Mouse (Mus musculus) neutrophil, adult 5-6 weeks (primary cell): ENCODE data around the gene Elmsan1. TPM values are rescaled to one million over a fixed set of nuclear protein-coding genes. Genes with fewer than 3 reads are reported as not detected.
"Not testable (repeated sequence)": the region's sequence is repeated elsewhere in the genome, so short reads cannot be mapped to it uniquely, and the experiment has no call there.

ENCODE experiments used
- ATAC-seq: fragments of 151-379, 151-347 bp; 2 replicates; pipeline ENCODE4 v1.8.0; 2017; ENCODE audit warnings: mild to moderate bottlenecking, moderate TSS enrichment; ENCODE audit not compliant: insufficient number of reproducible peaks, poor library complexity, low FRiP score, severe bottlenecking; ENCODE audit errors: extremely low read depth
- total RNA-seq: library from RNA; stranded (forward); fragments of 200-1000 nt; gene quantifications from 2 replicates; pipeline ENCODE4 v1.2.3, GENCODE M21; 2017

The Elmsan1 gene
- total RNA-seq, 1 experiment from 2014 or later = 84.4 TPM

DNA sequence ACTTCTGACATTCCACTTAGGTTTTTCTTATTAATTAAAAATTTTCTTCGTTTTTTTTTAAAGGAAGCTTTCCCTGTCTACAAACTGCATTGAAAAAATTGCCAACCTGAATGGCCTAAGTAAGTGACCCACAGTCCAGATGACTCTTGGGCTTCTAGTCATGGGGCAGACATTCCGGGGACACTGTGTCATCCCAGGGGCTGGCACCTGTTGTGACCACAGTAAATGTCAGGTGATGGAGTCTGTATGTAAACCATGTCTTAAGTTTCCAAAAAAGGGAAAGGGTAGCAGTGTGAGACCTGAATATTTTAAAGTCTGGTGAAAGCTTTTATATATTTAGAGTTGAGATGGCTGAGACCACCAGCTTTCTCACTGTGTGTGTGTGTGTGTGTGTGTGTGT is 91.8 kb downstream of the Elmsan1 start:
- ATAC-seq = no peak

DNA sequence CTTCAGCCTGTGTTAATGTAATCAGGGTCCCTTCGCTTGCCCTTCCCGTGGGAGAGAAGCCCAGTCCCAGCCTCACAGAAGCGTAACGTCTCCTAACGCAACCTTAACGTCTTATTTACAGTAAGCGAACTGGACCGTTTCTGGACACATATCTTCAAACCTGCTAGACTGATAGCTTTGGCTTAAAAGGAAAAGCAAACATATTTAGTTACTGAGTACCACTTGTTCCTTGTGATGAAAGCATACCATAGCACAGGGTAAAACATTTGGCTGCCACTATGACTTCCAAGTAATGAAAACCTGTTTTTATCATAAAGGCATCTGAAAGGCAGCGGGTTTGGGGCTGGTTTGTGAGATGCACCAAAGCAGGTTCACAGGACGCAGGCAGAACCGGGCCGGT is 92.8 kb downstream of the Elmsan1 start:
- no peak for ATAC-seq

DNA sequence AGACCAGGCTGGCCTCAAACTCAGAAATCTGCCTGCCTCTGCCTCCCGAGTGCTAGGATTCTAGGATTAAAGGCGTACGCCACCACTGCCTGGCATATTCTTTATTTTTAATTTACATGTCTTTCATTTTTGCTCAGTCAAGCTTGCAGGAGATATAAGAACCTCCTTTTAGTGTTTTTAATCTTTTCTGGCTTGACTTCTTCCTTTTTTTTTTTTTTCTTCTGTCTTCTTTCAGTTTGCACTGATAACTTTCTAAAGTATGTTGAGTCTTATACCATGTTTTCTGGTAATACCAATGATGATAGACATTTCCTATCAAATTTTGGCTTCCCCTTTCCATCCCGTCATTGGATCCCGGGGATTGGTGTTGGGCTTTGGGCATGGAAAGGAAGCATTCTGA is 99.1 kb downstream of the Elmsan1 start:
- no peak for ATAC-seq

DNA sequence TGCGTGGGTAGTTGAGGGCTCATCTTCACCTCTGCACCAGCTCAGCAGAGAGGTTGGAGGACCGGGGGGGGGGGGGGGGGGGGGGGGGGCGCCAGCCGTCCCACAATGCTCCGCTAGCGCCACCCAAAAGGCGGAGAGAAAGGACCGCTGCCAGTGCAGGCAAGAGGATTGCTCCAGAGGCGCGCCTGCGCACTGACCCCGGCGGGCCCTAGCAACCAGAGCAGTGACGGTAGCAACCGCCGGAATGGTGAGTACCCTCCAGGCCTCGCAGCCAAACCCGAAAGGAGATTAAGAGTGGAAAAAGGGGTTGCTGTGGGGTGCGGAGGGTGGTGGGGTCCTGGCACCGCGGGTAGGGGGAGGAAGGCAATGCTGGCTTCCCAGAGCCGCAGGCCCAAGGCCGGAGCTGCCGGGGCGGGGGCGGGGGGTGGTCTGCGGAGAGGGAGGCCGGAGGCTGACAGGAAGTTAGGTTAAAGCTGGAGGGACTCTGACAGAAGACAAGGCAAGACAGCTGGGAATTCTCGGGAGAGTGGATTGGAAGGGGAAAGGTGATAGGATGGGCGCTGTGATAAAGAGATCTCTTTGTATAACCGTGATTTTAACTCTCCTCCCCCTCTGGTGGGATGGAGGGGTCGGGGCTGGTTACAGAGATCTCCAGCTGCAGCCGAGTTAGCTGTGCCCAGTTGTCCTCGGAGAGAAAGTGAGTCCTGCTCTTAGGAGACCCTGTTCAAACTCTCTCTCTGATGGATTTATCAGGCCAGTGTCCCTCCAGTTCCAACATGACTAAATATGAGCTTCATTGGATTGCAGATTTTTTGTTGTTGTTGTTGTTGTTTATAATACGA is 104.3 kb downstream of the Elmsan1 start, which contains the start of gene Dnal1:
TSS of gene Dnal1 (plus strand) at position 214 of the 842 bp plus-strand sequence.
- ATAC-seq = peak; percentile 55; the same call in 1 of the 2 replicates

DNA sequence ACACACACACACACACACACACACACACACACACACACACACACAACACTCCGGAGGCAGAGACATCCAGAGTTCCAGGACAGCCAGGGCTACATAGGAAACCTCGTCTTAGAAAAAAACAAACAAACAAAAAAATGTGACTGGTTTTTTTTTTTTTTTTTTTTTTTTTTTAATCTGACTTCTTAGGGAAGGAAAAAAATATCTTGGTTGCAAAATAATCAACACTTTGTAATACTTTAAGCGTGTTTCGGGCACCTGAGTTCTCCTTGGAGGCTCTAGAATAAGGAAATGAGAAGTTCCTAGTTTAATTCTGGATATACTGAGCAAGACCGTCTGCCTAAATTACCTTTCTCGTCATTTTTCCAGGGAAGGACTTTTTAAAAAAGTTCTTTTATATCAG is 105.0 kb downstream of the Elmsan1 start:
- ATAC-seq = no peak

DNA sequence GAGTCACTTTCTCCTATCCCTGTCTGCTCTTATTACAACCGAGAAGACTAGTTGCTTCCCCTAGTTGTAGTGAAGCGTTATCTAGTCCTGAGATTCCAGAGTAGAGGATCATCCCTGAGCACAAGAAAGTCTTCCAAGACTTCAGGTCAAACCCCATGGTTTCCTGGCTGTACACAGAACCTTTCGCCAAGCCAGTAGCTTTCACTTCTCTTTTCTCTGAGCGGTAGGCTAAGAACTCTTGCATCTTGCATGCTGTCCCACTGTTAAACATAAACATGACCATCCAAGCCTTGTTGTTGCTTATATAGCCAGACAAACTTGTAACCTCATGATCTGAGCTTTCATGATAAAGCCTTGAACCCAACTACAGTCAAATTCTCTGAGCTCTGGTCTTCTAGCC is 107.9 kb downstream of the Elmsan1 start:
- ATAC-seq = no peak

DNA sequence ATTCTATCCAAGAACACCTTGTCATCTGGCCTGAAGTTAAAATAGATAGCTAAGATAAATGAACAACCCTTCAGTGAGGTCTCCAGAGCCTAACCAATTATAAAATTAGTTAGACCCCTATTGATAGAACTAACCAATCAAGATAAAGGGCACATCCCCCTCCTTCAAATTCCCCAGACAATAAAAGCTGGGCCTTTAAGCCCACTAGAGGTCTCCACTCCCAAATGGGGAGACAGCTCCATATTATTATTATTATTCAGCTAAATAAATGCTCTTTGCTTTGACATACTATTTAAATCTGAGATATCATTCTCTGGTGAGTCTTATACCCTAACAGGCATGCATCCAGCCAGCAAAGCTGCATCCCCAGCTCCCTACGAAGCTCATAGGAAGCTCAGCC is 108.8 kb downstream of the Elmsan1 start:
- no peak for ATAC-seq

DNA sequence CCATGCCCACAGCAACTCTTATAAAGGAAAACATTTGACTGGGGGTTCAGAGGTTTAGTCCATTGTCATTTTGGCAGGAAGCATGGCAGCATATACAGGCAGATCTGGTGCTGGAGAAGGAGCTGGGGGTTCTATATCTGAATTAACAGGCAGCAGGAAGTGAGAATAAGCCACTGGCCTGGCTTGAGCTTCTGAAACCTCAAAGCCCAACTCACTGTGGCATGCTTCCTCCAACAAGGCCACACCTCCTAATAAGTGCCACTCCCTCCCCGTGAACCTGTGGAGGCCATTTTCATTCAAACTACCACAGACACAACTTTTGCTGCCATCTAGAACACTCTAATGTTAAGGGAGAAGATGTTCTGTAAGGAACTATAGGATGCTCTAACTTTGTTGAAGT is 111.0 kb downstream of the Elmsan1 start:
- ATAC-seq = no peak

DNA sequence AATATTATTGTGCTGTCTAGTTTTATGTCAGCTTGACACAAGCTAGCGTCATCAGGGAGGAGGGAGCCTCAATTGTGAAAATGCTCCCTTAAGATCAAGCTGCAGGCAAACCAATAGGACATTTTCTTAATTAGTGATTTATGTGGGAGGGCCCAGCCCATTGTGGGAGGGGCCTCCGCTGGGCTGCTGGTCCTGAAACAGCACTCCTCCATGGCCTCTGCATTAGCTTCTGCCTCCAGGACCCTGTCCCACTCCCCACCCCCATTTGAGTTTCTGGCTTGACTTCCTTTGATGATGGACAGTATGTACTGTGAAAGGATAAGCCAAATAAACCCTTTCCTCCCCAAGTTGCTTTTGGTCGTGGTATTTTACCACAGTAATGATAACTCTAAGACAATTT is 111.7 kb downstream of the Elmsan1 start:
- no peak for ATAC-seq

DNA sequence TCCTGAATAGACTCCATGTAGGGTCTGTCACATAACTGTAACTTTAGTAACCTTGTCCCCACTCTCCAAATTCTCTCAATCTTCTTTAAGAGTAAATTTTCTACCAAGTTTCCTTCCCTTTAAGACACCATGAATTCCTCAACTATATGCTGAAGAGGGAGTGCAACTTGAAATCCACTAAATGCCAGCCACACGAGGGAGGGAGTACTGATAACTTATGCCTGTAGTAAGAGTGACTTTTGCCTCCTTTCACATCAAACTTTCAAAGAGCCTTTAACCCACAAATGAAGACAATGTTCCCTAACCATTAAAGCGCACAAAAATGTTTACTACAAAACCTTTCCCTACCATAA is 117.2 kb downstream of the Elmsan1 start:
- no peak for ATAC-seq

DNA sequence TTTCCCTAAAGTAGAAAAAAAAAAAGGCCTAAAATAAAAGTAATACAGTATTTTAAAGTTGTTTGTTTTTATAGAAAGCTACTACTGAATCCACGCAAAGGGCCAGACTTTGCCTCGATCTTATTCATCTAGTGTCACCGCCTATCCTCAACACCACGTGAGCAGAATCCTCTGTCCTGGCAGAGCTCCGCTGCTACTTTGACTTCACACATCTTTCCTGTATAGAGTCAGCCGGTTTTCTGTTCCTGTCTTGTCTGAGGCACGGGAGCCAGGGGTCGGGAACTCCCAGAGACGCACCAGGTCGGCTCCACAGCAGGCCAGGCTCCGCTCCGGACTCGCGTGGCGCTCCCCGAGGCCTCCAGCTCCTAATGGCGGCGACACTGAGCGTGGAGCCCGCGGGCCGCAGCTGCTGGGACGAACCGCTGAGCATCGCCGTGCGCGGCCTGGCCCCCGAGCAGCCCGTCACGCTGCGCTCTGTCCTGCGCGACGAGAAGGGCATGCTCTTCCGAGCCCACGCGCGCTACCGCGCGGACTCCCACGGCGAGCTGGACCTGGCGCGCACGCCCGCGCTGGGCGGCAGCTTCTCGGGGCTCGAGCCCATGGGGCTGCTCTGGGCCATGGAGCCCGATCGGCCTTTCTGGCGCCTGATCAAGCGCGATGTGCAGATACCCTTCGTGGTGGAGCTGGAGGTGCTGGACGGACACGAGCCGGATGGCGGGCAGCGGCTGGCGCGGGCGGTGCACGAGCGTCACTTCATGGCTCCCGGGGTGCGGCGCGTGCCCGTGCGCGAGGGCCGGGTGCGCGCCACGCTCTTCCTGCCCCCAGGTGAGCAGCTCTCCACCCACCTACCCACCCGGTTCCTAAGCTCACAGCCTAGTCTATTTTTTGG is 117.8 kb downstream of the Elmsan1 start, which contains the start of gene Acot6:
TSS of gene Acot6 (plus strand) at position 51 of the 889 bp plus-strand sequence.
- not testable (repeated sequence) for ATAC-seq

DNA sequence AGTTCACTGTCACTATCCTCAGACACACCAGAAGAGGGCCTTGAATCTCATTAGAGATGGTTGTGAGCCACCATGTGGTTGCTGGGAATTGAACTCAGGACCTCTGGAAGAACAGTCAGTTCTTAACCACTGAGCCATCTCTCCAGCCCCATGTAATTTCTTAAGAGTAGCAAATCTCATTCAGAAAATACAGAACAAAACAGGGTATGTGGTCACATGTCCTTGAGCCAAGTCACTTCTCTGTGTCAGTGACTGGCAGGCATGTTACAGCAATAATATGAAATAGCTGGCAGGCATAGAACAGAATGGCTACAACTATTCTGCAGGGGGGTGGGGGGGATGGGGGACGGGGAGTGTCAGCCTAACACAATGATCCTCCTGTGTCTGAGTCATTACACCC is 118.6 kb downstream of the Elmsan1 start:
- ATAC-seq = no peak

DNA sequence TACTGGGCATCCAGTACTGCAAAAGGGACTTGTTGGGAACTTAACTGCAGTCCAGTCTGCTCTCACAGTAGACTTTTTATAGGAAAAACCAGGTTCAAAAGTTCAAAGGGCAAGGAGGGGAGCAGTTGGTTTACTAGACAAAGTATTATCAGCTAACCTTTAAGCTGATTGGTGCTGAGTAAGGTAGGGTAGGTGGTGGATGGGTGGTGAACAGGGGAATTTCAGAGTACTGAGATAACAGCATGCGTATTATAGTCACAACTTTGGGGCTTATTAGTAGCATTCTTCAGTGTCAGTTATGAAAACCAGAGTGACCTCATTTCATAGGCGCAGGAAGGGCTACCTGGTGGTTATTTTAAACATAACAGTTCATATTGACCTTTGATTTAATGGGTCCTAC is 119.1 kb downstream of the Elmsan1 start:
- ATAC-seq = no peak

Other genes with a start within 250 kb of the Elmsan1 start
- not detected in 2 replicates for gene Heatr4, start 234.0 kb downstream of the Elmsan1 start, total RNA-seq
- 24.1 and 25.2 TPM in 2 replicates for gene Acot2, start 231.0 kb downstream of the Elmsan1 start, total RNA-seq
- 12.5 and 13.2 TPM in 2 replicates for gene Acot1, start 209.4 kb downstream of the Elmsan1 start, total RNA-seq
- not detected in 2 replicates for gene Acot4, start 180.5 kb downstream of the Elmsan1 start, total RNA-seq
- gene Gm49366, start 179.9 kb downstream of the Elmsan1 start, total RNA-seq = not detected in 2 replicates
- gene Acot3, start 166.7 kb downstream of the Elmsan1 start, total RNA-seq = not detected in 2 replicates
- gene Acot5, start 149.6 kb downstream of the Elmsan1 start, total RNA-seq = not detected in 2 replicates
- 0.12 TPM in 1 of 2 replicates, not detected in the other for gene Acot6, start 118.2 kb downstream of the Elmsan1 start, total RNA-seq
- 0.12 and 0.25 TPM in 2 replicates for gene Dnal1, start 104.5 kb downstream of the Elmsan1 start, total RNA-seq
- 6.6 and 8.0 TPM in 2 replicates for gene Pnma1, start 70.4 kb downstream of the Elmsan1 start, total RNA-seq
- gene Ptgr2, start 66.4 kb upstream of the Elmsan1 start, total RNA-seq = 34.4 and 40.1 TPM in 2 replicates
- gene Zfp410, start 98.0 kb upstream of the Elmsan1 start, total RNA-seq = 40.0 and 43.5 TPM in 2 replicates
- gene Coq6, start 142.8 kb upstream of the Elmsan1 start, total RNA-seq = 5.6 and 8.1 TPM in 2 replicates
- gene Fam161b, start 143.0 kb upstream of the Elmsan1 start, total RNA-seq = 1.7 and 2.4 TPM in 2 replicates
- gene Entpd5, start 190.1 kb upstream of the Elmsan1 start, total RNA-seq = 27.3 and 27.8 TPM in 2 replicates
- 1.6 and 2.3 TPM in 2 replicates for gene Bbof1, start 190.2 kb upstream of the Elmsan1 start, total RNA-seq
- gene Rnf113a2, start 198.3 kb upstream of the Elmsan1 start, total RNA-seq = 42.5 and 51.9 TPM in 2 replicates
- 5.9 and 7.0 TPM in 2 replicates for gene Aldh6a1, start 232.1 kb upstream of the Elmsan1 start, total RNA-seq
- 11.0 and 29.6 TPM in 2 replicates for gene Lin52, start 232.5 kb upstream of the Elmsan1 start, total RNA-seq